In the genomic region with DNA sequence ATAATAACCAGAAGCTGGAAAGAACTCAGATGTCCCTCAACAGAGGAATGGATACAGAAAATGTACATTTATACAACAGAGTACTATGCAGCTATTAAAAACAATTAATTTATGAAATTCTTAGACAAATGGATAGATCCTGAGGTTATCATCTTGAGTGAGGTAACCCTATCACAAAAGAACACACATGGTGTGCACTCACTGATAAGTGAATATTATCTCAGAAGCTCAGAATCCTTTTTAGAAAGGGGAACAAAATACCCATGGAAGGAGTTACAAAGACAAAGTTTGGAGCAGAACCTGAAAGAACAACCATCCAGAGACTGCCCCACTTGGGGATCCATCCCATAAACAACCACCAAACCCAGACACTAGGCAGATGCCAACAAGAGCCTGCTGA, we compare ENCODE assay signal across 32 mouse cellular contexts. TPM values are rescaled to one million over a fixed set of nuclear protein-coding genes. Genes with fewer than 3 reads are reported as not detected.
"Had no signal": no experiment of that assay in that cellular context is flagged by ENCODE, and none has a peak within 500 bp of the region (broad histone marks: within the 10 kb centered on the region; RNA-seq: fewer than 3 reads in every experiment).

No protein-coding gene starts in this region.

RNA-seq across cellular contexts. Expression of a gene that starts 34.2 kb away (rescaled TPM):
- total RNA-seq: left cerebral cortex, postnatal 10 days; left cerebral cortex, postnatal 14 days; left cerebral cortex, postnatal 36 days; left cerebral cortex, postnatal 4 days; liver, adult 2 months; megakaryocyte progenitor cell, adult 5-6 weeks; megakaryocyte, adult 5-6 weeks; megakaryocyte-erythroid progenitor cell, adult 5-6 weeks; monocyte, adult 5-6 weeks had no signal
- polyA plus RNA-seq: limb, embryonic 10.5 days; limb, embryonic 11.5 days; liver, adult 2 months; liver, embryonic 11.5 days; liver, embryonic 12.5 days; liver, embryonic 15.5 days; liver, embryonic 16.5 days; liver, postnatal 0 days; macrophage; midbrain, embryonic 10.5 days; midbrain, embryonic 11.5 days; midbrain, embryonic 12.5 days; midbrain, embryonic 14.5 days; midbrain, embryonic 16.5 days; midbrain, postnatal 0 days; myocyte; neural tube, embryonic 11.5 days; neural tube, embryonic 12.5 days had no signal

RNA-seq across cellular contexts. Expression of a gene that starts 39.1 kb away (rescaled TPM):
- total RNA-seq: left cerebral cortex, postnatal 10 days; left cerebral cortex, postnatal 14 days; left cerebral cortex, postnatal 25 days; left cerebral cortex, postnatal 36 days; left cerebral cortex, postnatal 4 days; liver, adult 2 months; megakaryocyte progenitor cell, adult 5-6 weeks; megakaryocyte, adult 5-6 weeks; megakaryocyte-erythroid progenitor cell, adult 5-6 weeks; monocyte, adult 5-6 weeks had no signal
- polyA plus RNA-seq: limb, embryonic 10.5 days; limb, embryonic 11.5 days; limb, embryonic 12.5 days; liver, adult 2 months; liver, embryonic 11.5 days; liver, embryonic 12.5 days; liver, embryonic 13.5 days; liver, embryonic 14.5 days; liver, embryonic 15.5 days; liver, postnatal 0 days; midbrain, embryonic 10.5 days; midbrain, embryonic 11.5 days; midbrain, embryonic 12.5 days; midbrain, embryonic 13.5 days; midbrain, embryonic 14.5 days; midbrain, embryonic 15.5 days; midbrain, embryonic 16.5 days; midbrain, postnatal 0 days; myocyte; neural tube, embryonic 11.5 days; neural tube, embryonic 12.5 days had no signal
